Mouse (Mus musculus): Measurements from ENCODE around the gene Eif1ad. TPM values are rescaled to one million over a fixed set of nuclear protein-coding genes. Genes with fewer than 3 reads are reported as not detected.
"Not testable (repeated sequence)": the region's sequence is repeated elsewhere in the genome, so short reads cannot be mapped to it uniquely, and the experiment has no call there.

Eif1ad gene
- total and polyA plus RNA-seq, 2 experiments from 2014 or later = 34.7 to 45.3 TPM

- no peak for TF ChIP-seq CTCF (IDR thresholded peaks at IDR 0.05; ENCODE audit: low read depth)
- no peaks in the 10 kb centered on the region for H3K4me1 ChIP-seq (ENCODE audit: insufficient read depth)
- H3K9me3 ChIP-seq (ENCODE audit: low read length) = no peaks in the 10 kb centered on the region
- H3K4me2 ChIP-seq (ENCODE audit: low read depth) = no peak overlapping the region
- no peak overlapping the region for H3K27ac ChIP-seq (ENCODE audit: low read depth, low read length)
- H3K36me3 ChIP-seq (ENCODE audit: insufficient read depth) = no peaks in the 10 kb centered on the region
- ATAC-seq = no peak
- H3K9ac ChIP-seq = no peak overlapping the region
- H3K4me3 ChIP-seq (ENCODE audit: low read depth, low read length) = no peak overlapping the region
- no peaks in the 10 kb centered on the region for H3K27me3 ChIP-seq (ENCODE audit: insufficient read depth, low read length)
- 79% methylated on average over 6 of the region's 6 CpGs for WGBS
- DNase-seq = no peak
These were observed 21.0 kb upstream of the Eif1ad start for GRCm38 (mm10) chr19:5345297-5346131.

DNA sequence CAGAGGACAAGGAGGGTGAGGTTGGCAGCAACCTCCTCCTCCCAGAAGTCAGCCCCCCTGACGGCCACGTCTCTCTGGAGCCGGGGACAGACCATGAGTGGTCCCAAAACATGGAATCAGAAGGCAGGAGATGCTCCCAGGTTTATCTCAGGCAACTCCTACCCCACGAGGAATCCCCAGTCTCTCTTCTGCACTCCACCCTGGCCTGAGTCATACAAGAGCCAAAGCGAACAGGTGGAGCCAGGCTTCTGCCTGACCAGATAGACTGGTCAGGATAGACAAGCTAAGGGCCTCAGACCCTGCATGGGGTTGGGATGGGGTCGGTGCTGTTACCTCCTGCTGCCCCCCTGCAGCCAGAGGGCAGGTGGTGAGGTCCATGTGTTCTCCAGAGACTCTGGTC is 18.5 kb upstream of the Eif1ad start:
- no peak for TF ChIP-seq CTCF (IDR thresholded peaks at IDR 0.05; ENCODE audit: low read depth)
- Histone ChIP-seq H3K4me1 (ENCODE audit: insufficient read depth) (no peaks in the 10 kb centered on the region), H3K4me2 (ENCODE audit: low read depth) (no peak overlapping the region), H3K9me3 (ENCODE audit: low read length) (no peaks in the 10 kb centered on the region), H3K9ac (no peak overlapping the region), H3K36me3 (ENCODE audit: insufficient read depth) (no peaks in the 10 kb centered on the region), H3K27ac (ENCODE audit: low read depth, low read length) (no peak overlapping the region), H3K27me3 (ENCODE audit: insufficient read depth, low read length) (no peaks in the 10 kb centered on the region), H3K4me3 (ENCODE audit: low read depth, low read length) (no peak overlapping the region)
- DNase-seq = no peak
- WGBS = 76% methylated on average over 6 of the region's 6 CpGs
- no peak for ATAC-seq

DNA sequence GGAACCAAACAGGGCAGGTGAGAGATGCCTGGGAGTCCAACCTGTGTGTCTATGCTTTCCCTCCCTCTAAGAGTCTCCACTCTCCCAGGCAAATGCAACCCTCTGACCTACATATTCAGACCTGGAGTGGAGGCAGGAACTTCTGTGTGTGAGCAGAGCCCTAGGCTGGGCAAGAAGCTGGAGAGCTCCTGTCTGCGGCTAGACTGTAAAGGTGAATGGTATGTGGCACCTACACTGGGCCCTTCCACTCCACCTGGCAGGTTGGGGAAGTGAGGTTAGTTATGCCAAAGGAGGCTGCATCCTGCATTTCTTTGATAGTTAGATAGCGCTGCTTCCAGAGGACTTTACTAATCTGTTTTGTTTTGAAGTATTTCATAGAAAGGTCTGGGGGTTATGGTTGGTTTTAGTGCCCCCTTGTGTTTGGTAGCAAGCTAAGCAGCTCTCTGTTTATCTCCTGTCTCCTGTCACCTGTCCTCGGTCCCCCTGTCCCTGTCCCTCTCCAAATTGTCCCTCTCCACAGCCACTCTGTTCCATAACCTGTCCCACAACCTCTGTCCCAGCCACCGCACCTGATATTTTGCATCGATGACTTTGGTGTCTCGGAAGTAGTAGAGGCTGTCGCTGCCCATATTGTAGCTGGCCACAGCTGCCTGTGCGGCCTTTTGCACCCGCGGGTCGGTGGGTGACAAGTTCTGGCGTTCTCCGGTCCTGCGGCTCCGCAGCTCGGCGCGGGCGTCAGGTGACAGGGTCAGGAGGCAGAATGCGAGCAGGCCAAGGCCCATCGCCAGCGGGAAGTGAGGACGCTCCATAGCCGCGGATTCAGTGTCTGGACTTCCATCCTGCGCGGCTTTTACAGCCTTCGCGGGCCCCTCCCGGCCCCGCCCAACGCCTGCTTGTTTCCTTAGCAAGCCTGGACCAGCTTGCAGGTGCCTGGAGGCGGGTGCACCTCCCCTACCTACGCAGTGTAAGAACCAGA is 17.7 kb upstream of the Eif1ad start:
- DNase-seq = peak; percentile 56
- no peak overlapping the region for H3K27ac ChIP-seq (ENCODE audit: low read depth, low read length)
- peak overlapping the region; percentile 40 for H3K4me3 ChIP-seq (ENCODE audit: low read depth, low read length)
- H3K9ac ChIP-seq = peak overlapping the region; percentile 61
- peak overlapping the region; percentile 79 for H3K4me2 ChIP-seq (ENCODE audit: low read depth)
- TF ChIP-seq CTCF (IDR thresholded peaks at IDR 0.05; ENCODE audit: low read depth) = peak; percentile 69
- peak; percentile 56; the same call in 1 of the 2 replicates for ATAC-seq
- no peaks in the 10 kb centered on the region for H3K4me1 ChIP-seq (ENCODE audit: insufficient read depth)
- H3K27me3 ChIP-seq (ENCODE audit: insufficient read depth, low read length) = no peaks in the 10 kb centered on the region
- H3K36me3 ChIP-seq (ENCODE audit: insufficient read depth) = no peaks in the 10 kb centered on the region
- H3K9me3 ChIP-seq (ENCODE audit: low read length) = no peaks in the 10 kb centered on the region
- 5% methylated on average over 34 of the region's 34 CpGs for WGBS

DNA sequence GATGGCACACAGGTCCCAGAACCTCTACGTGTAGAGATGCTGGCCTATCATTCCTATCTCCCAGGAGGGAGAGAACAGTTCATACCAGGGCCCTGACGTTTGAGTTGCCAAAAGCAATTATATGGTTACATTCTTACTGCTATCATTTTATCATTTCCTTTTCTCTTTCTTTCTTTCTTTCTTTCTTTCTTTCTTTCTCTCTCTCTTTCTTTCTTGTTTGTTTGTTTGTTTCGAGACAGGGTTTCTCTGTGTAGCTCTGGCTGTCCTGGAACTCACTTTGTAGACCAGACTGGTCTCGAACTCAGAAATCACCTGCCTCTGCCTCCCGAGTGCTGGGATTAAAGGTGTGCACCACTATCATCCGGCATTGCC is 17.1 kb upstream of the Eif1ad start, which contains the start of gene Cst6:
TSS of gene Cst6 (minus strand) at position 73 of the 372 bp plus-strand sequence.
- not testable (repeated sequence) for H3K9me3 ChIP-seq (ENCODE audit: low read length); H3K36me3 ChIP-seq (ENCODE audit: insufficient read depth); DNase-seq; H3K27ac ChIP-seq (ENCODE audit: low read depth, low read length); H3K4me1 ChIP-seq (ENCODE audit: insufficient read depth); H3K27me3 ChIP-seq (ENCODE audit: insufficient read depth, low read length)
- peak within 1 kb of the TSS; percentile 79 for H3K4me2 ChIP-seq (ENCODE audit: low read depth)
- ATAC-seq = 0 out of 2 replicates have a peak, but pooled peaks have one; percentile 23
- H3K4me3 ChIP-seq (ENCODE audit: low read depth, low read length) = peak within 1 kb of the TSS; percentile 40
- H3K9ac ChIP-seq = peak within 1 kb of the TSS; percentile 61
- 63% methylated on average over 6 of the region's 6 CpGs for WGBS

- H3K27ac ChIP-seq (ENCODE audit: low read depth, low read length) = no peak overlapping the region
- no peak overlapping the region for H3K4me3 ChIP-seq (ENCODE audit: low read depth, low read length)
- H3K36me3 ChIP-seq (ENCODE audit: insufficient read depth) = no peaks in the 10 kb centered on the region
- H3K4me1 ChIP-seq (ENCODE audit: insufficient read depth) = no peaks in the 10 kb centered on the region
- H3K9ac ChIP-seq = no peak overlapping the region
- TF ChIP-seq CTCF (IDR thresholded peaks at IDR 0.05; ENCODE audit: low read depth) = no peak
- H3K9me3 ChIP-seq (ENCODE audit: low read length) = no peaks in the 10 kb centered on the region
- no peak for ATAC-seq
- no peaks in the 10 kb centered on the region for H3K27me3 ChIP-seq (ENCODE audit: insufficient read depth, low read length)
- 80% methylated on average over 2 of the region's 2 CpGs for WGBS
- no peak overlapping the region for H3K4me2 ChIP-seq (ENCODE audit: low read depth)
- DNase-seq = no peak
These were observed 12.9 kb upstream of the Eif1ad start for GRCm38 (mm10) chr19:5353609-5354008.

- H3K4me1 ChIP-seq (ENCODE audit: insufficient read depth) = no peaks in the 10 kb centered on the region
- no CpG with 5 or more reads among the region's 1 CpGs for WGBS
- no peak overlapping the region for H3K4me3 ChIP-seq (ENCODE audit: low read depth, low read length)
- H3K36me3 ChIP-seq (ENCODE audit: insufficient read depth) = no peaks in the 10 kb centered on the region
- no peak overlapping the region for H3K9ac ChIP-seq
- H3K4me2 ChIP-seq (ENCODE audit: low read depth) = no peak overlapping the region
- no peak for TF ChIP-seq CTCF (IDR thresholded peaks at IDR 0.05; ENCODE audit: low read depth)
- no peaks in the 10 kb centered on the region for H3K9me3 ChIP-seq (ENCODE audit: low read length)
- no peaks in the 10 kb centered on the region for H3K27me3 ChIP-seq (ENCODE audit: insufficient read depth, low read length)
- DNase-seq = no peak
- ATAC-seq = no peak
- no peak overlapping the region for H3K27ac ChIP-seq (ENCODE audit: low read depth, low read length)
These were observed 10.5 kb upstream of the Eif1ad start for GRCm38 (mm10) chr19:5356080-5356479.

Data from forebrain, postnatal 0 days (tissue).